Mouse (Mus musculus): ENCODE measurements around the gene Ptchd3. TPM values are rescaled to one million over a fixed set of nuclear protein-coding genes. Genes with fewer than 3 reads are reported as not detected.

The Ptchd3 gene
- polyA plus RNA-seq (2012; rRNA removed): 0.19 TPM in 1 of 2 replicates, not detected in the other

- DNase-seq (ENCODE audit: low read depth): no peak
These were observed at the start of gene Ptchd3 for GRCm38 (mm10) chr11:121829947-121830346. Gene Ptchd3 (plus strand): TSS chr11:121830247.

- DNase-seq (ENCODE audit: low read depth): no peak
These were observed 48.2 kb upstream of the Ptchd3 start for GRCm38 (mm10) chr11:121781831-121782230.

DNA sequence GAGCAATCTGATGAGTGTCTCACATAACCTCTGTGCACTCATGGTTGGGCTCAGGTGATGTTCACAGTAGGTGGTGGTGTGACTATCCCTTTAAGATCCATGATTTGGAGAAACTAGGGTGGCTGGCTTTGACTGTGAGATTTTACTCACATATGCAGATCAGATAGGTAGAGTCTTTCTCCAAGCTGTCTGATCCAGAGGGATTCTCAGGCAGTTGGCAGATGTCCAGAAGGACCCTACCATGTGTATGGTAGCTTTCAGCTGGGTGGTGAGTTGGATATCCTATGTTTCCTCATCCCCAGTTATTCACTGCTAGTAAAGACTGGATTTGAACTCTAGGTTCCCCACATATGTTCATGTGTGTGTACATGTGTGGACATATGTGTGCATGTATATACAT lies 42.6 kb upstream of the Ptchd3 start:
- no peak for DNase-seq (ENCODE audit: low read depth)

GRCm38 (mm10) chr11:121789566-121789965 lies 40.5 kb upstream of the Ptchd3 start:
- no peak for DNase-seq (ENCODE audit: low read depth)

GRCm38 (mm10) chr11:121790671-121791094 lies 39.4 kb upstream of the Ptchd3 start:
- peak; percentile 95 for DNase-seq (ENCODE audit: low read depth)

GRCm38 (mm10) chr11:121791446-121791845 lies 38.6 kb upstream of the Ptchd3 start:
- no peak for DNase-seq (ENCODE audit: low read depth)

- DNase-seq (ENCODE audit: low read depth): no peak
These were observed 38.1 kb upstream of the Ptchd3 start for GRCm38 (mm10) chr11:121791991-121792390.

DNA sequence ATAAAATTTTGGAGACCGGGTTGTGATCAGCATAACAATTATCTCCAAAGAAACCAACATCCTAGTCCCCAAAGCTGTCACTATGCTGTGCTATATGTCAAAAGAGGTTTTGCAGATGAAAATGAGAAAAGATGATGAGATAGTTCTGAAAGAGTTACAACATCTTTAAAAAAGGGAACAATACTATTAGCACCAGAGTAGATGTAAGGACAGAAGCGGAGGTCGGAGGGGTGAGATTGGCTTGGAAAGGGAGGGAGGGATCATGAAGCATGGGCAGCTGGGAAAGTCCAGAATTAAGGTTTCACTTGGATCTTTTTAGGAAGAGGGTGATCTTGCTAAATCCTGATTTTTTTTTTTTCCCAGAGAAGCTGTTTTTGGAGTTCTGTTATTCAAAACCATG lies 36.5 kb upstream of the Ptchd3 start:
- no peak for DNase-seq (ENCODE audit: low read depth)

GRCm38 (mm10) chr11:121794186-121794585 lies 35.9 kb upstream of the Ptchd3 start:
- DNase-seq (ENCODE audit: low read depth): no peak

DNA sequence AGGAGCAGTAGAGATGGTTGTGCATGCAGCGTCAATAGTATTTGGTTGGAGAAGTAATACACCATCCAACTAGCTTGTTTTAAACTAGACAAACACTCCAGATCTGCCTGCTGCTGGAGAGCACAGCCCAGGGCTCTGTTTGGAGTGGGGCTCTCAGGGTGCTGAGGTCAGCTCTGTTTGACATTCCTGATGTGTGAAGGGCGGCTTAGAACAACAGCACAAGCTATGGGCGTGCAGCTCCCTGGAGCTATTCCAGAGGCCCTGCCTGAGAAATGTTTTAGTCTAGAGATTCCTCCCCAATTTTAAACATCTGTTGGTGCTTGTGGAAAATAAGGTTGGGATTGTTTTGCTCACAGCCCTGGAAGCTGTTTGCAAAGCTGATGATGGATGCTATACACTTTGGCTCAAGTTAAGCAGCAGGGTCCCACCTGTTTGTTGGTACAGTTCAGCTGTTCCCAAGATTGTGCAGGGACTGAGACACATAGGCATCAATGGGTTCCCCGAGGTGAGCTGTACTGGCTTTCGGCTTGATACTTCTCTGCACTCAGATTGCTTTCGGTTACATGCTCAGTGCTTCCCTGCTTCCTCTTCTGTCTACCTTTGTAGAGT lies 35.4 kb upstream of the Ptchd3 start:
- DNase-seq (ENCODE audit: low read depth): no peak

- DNase-seq (ENCODE audit: low read depth): no peak
These were observed 34.1 kb upstream of the Ptchd3 start for GRCm38 (mm10) chr11:121795978-121796377.

DNA sequence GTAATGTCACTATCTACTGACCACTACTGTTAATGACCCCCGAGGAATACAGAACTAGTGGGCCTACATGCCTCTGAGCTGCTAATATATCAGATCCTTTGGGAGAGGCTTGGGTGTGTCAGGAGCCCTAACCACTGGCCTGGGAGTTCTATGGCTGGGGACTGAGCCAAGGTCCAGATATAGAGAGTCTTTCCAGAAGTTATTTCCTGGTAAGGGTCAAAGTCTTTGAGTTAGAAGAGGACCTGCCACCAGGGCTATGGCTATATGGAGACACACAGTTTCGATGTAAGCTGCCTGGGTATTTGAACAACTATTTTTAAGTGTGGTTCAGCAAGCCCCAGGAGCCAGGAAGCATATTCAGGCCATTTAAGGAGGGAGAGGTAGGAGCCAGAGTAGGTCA lies 31.5 kb upstream of the Ptchd3 start:
- DNase-seq (ENCODE audit: low read depth): no peak

- no peak for DNase-seq (ENCODE audit: low read depth)
These were observed 30.2 kb upstream of the Ptchd3 start for GRCm38 (mm10) chr11:121799746-121800299.

GRCm38 (mm10) chr11:121802743-121803142 lies 27.3 kb upstream of the Ptchd3 start:
- DNase-seq (ENCODE audit: low read depth): no peak

GRCm38 (mm10) chr11:121804258-121805027 lies 25.6 kb upstream of the Ptchd3 start:
- peak; percentile 36 for DNase-seq (ENCODE audit: low read depth)

DNA sequence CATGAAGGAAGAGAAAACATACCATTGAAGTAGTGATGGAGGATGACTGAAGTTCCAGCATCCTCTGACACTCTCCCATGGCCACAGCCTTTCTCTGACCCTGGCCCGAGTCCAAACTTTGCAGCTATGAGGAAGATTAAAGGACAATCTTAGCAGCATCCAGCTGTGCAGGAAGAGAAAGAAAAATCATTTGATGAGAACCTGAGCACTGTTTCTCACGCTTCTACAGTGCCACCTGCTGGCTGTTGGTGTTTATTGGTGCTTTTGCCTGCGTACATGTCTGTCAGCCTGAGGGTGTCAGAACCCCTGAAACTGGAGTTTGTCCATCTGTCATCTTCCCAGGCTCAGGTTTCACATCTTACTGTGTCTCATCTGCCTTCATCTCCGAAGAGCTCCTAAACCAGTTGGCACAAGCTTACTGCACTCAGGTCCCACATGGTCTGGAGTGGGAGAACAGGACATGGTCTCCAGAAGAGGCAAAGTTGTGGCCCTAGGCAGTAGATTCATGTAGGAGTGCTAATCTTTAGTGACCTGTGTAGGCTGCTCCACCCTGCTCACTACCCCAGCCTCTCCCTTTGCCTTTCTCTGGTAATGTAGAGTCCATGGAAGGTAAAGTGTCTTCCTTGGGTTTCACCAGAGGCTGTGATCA lies 21.7 kb upstream of the Ptchd3 start:
- peak; percentile 22 for DNase-seq (ENCODE audit: low read depth)

- no peak for DNase-seq (ENCODE audit: low read depth)
These were observed 21.2 kb upstream of the Ptchd3 start for GRCm38 (mm10) chr11:121808866-121809265.

DNA sequence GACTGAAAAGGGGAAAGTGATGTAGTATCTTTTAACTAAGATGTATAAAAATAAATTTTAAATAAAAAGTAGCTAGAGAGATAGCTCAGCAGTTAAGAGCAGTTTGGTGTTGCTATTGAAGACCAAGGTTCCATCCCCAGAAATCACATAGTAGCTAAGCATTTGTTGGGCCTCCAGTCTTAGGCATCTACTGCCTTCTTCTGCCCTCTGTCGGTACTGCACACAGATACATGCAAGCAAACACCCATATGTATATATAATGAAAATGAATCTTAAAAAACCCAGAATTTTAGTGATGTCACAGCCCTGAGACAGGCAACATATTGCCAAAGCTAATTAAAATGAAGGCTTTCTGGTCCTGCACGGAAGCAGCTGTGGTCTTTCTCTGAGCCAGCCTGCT lies 15.9 kb downstream of the Ptchd3 start:
- DNase-seq (ENCODE audit: low read depth): no peak

- peak; percentile 77 for DNase-seq (ENCODE audit: low read depth)
These were observed 17.8 kb downstream of the Ptchd3 start for GRCm38 (mm10) chr11:121847790-121848299.
